Mouse (Mus musculus) kidney, embryonic 15.5 days (tissue): ENCODE data around the gene Dpf2. TPM values are rescaled to one million over a fixed set of nuclear protein-coding genes. Genes with fewer than 3 reads are reported as not detected.
A peak's percentile ranks its signal among the peaks of the same experiment; 100 is the strongest.

Experiments
- ATAC-seq: fragments of 200-750 bp; cut with Nextera tagmentation; replicated peaks from 2 replicates; pipeline ENCODE4 v1.8.0; 2017; ENCODE audit warnings: moderate TSS enrichment; ENCODE audit not compliant: low FRiP score
- H3K27ac ChIP-seq: fragments of 300-500 bp; sonication (generic); 2 replicates; pipeline ENCODE4 v1.5.1; 2015; ENCODE audit warnings: mild to moderate bottlenecking, inconsistent platforms
- H3K27me3 ChIP-seq: fragments of 300-500 bp; sonication (generic); 2 replicates; pipeline ENCODE4 v1.6.1; 2015; ENCODE audit warnings: inconsistent platforms
- H3K36me3 ChIP-seq: fragments of 300-500 bp; sonication (generic); 2 replicates; pipeline ENCODE4 v1.6.1; 2015; ENCODE audit warnings: inconsistent platforms
- H3K4me1 ChIP-seq: fragments of 300-500 bp; sonication (generic); 2 replicates; pipeline ENCODE4 v1.6.1; 2015; ENCODE audit warnings: inconsistent platforms
- H3K4me2 ChIP-seq: fragments of 300-500 bp; sonication (generic); 2 replicates; pipeline ENCODE4 v1.6.1; 2015; ENCODE audit warnings: moderate library complexity, mild to moderate bottlenecking, inconsistent platforms
- H3K4me3 ChIP-seq: fragments of 300-500 bp; sonication (generic); replicated peaks from 2 replicates; pipeline ENCODE4 v1.5.1; 2015; ENCODE audit warnings: mild to moderate bottlenecking, inconsistent platforms
- H3K9ac ChIP-seq: fragments of 300-500 bp; sonication (generic); 2 replicates; pipeline ENCODE4 v1.6.1; 2015; ENCODE audit warnings: mild to moderate bottlenecking, inconsistent platforms
- H3K9me3 ChIP-seq: fragments of 300-500 bp; sonication (generic); replicated peaks from 2 replicates; pipeline ENCODE4 v1.6.1; 2016; ENCODE audit warnings: inconsistent platforms
- WGBS: fragments of 180-500 bp; shearing (Covaris S2); methylation state at CpG from one replicate; pipeline ENCODE4 v1.1.7; 2015; ENCODE audit warnings: mixed read lengths; 5-methylcytosine and 5-hydroxymethylcytosine counted together
- polyA plus RNA-seq: library from polyadenylated mRNA; unstranded; fragments of >200 nt; fragmentation: Nextera tagmentation; extraction: Ambion mirVana; gene quantifications from 2 replicates; pipeline ENCODE4 v1.2.1, GENCODE M21; 2015

Dpf2 gene
- polyA plus RNA-seq, 1 experiment from 2014 or later = 178 TPM

DNA sequence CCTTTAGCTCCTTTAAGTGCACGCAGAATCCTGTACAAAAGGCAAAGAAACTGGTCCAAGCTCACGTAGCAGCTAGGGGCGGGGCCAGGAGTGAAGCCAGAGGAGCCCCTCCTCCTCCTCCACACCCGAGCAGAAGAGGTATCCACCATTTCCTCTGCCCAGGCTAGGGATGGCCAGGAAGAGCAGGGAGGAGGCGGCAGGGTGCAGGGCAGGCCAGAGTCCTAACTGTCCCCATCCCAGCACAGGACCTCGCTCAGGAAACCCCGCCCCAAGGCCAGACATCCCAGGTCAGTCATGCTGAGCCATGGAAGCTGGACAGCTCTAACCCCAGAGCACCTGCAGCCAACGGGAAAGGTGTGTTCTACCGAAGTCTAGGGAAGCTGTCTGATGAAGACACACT is 8.9 kb upstream of the Dpf2 start:
- Histone ChIP-seq H3K36me3 (peaks cover 39% of the 10 kb centered on the region), H3K4me3 (peak overlapping the region; percentile 53), H3K27me3 (peaks cover 4% of the 10 kb centered on the region; the same call in 1 of the 2 replicates), H3K27ac (peak overlapping the region; percentile 56), H3K4me2 (peak overlapping the region; percentile 74), H3K9me3 (no peaks in the 10 kb centered on the region), H3K9ac (0 out of 2 replicates have a peak overlapping the region, but pooled peaks have one; percentile 21), H3K4me1 (peaks cover 41% of the 10 kb centered on the region)
- WGBS = 14% methylated on average over 9 of the region's 9 CpGs
- ATAC-seq = 0 out of 2 replicates have a peak, but pooled peaks have one; percentile 19

- no peaks in the 10 kb centered on the region for H3K9me3 ChIP-seq
- peaks cover 32% of the 10 kb centered on the region for H3K4me1 ChIP-seq
- no peaks in the 10 kb centered on the region for H3K27me3 ChIP-seq
- under 1% methylated on average over 59 of the region's 59 CpGs for WGBS
- peak overlapping the region; percentile 71 for H3K4me2 ChIP-seq
- peak overlapping the region; percentile 97 for H3K9ac ChIP-seq
- peak overlapping the region; percentile 94 for H3K27ac ChIP-seq
- peaks cover 32% of the 10 kb centered on the region for H3K36me3 ChIP-seq
- peak overlapping the region; percentile 98 for H3K4me3 ChIP-seq
- peak; percentile 95 for ATAC-seq
Observed at GRCm38 (mm10) chr19:5912103-5913006, 455 bp downstream of the Dpf2 start.

DNA sequence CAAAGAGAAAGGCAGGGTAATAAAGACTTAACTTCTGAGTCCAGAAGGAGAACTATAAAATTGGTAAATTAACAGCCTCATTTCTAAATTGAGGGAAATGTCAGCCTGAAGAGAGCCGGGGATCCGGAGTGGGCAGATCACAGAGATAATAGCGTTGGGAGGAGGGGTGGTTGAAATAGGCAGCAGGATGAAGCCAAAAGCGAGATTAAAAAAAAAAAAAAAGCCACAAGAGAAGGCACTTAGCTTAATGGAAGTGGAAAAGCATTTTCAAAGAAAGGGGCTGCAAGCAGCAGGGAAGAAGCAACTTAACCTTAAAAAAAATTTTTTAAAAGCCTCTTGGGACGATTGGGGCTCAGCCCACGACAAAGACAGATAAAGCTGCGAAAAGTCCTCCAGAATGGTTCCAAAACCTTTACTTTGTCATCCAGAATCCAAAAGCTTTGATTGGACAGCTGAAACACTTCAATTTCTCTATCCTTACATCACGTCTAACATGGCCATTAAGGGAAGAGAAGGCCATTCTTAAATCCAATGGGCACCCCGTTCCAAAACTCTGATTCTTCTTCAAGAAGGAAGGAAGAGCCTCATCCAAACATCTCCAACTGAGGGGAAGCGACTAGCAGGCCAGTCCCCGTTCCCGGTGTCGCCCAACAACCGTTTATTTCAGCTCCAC is 1.2 kb downstream of the Dpf2 start:
- Histone ChIP-seq H3K9me3 (no peaks in the 10 kb centered on the region), H3K27me3 (no peaks in the 10 kb centered on the region), H3K4me3 (peak overlapping the region; percentile 98), H3K36me3 (peaks cover 32% of the 10 kb centered on the region), H3K4me2 (peak overlapping the region; percentile 71), H3K27ac (peak overlapping the region; percentile 94), H3K4me1 (peaks cover 32% of the 10 kb centered on the region), H3K9ac (peak overlapping the region; percentile 97)
- WGBS = 3% methylated on average over 14 of the region's 14 CpGs
- no peak for ATAC-seq

DNA sequence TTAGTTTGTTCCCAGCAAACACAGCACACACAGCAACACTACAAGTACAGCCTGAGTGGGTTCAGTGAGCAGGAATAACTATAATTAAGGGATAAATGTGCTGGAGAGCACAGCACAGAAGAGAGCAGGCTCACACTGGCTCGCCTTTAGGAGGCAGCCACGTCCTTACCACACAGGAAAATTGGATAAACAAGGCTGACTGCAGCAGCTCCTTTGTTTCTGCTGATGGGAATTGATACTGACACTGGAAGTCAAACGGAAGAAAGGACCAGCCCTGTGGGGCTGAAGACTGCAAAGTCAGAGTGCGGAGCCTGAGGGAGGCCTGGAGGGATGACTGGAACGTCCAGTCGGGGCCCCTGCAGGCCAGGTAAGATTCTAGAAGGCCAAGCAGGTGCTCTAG is 2.6 kb downstream of the Dpf2 start:
- H3K27me3 ChIP-seq = no peaks in the 10 kb centered on the region
- WGBS = 48% methylated on average over 6 of the region's 6 CpGs
- no peak for ATAC-seq
- no peak overlapping the region for H3K9ac ChIP-seq
- peak overlapping the region; percentile 71 for H3K4me2 ChIP-seq
- H3K4me1 ChIP-seq = peaks cover 32% of the 10 kb centered on the region
- peaks cover 34% of the 10 kb centered on the region for H3K36me3 ChIP-seq
- no peaks in the 10 kb centered on the region for H3K9me3 ChIP-seq
- H3K27ac ChIP-seq = peak overlapping the region; percentile 59; the same call in 1 of the 2 replicates
- H3K4me3 ChIP-seq = peak overlapping the region; percentile 98; the same call in 1 of the 2 replicates

DNA sequence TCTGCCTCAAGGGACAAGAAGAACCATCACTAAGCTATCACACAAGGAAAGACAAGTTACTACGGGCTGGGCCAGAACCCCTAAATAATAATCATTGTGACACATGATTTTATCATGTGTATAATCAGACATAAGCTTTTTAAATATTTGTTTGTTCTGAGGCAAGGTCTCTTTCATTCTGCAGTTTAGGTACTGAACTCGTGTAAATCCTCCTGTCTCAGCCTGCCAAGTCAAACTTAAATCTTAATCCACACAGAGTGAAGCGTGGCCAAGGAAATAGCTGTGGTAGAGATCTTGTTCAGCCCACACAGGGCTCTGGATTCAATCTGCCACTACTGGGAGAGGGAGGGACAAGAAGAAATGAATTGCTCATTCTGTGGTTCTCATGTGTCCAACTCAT is 5.5 kb downstream of the Dpf2 start:
- H3K4me3 ChIP-seq = no peak overlapping the region
- 86% methylated on average over 3 of the region's 3 CpGs for WGBS
- H3K27ac ChIP-seq = no peak overlapping the region
- ATAC-seq = no peak
- H3K4me1 ChIP-seq = peaks cover 21% of the 10 kb centered on the region
- H3K36me3 ChIP-seq = peaks cover 58% of the 10 kb centered on the region
- H3K27me3 ChIP-seq = no peaks in the 10 kb centered on the region
- no peaks in the 10 kb centered on the region for H3K9me3 ChIP-seq
- H3K4me2 ChIP-seq = no peak overlapping the region
- no peak overlapping the region for H3K9ac ChIP-seq

DNA sequence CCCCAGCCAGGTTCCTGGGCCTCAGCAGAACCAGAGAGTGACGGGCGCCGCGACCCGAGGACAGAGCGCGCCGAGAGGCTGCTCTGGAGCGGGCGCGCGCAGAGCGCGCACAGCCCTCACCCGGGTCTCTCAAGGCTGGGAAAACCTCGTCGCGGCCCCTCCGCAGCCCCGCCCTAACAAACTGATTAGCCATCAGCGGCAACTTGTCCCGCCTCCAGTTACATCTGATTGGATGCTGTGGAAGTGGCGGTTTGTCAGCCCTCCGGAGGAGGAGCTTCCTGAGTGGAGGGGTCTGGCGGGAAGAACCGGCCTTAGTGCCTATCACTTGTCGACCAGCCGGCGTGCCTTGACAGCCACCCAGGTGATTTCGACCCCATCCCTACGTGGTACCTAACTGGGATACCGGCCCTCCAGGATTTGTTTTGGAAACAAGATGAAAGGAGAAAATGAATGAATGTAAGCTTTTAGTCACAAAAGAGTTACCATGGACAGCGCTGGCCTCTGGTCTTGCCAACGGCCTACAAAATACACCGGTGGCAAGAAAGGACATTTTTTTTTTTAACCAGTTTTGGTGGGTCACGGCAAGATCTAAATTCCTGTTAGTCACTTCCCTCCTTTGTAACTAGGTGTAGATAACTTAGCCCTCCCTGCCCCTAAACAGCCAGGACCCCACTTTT is 18.7 kb downstream of the Dpf2 start, which contains the start of gene Tigd3:
TSS of gene Tigd3 (minus strand) at position 148 of the 677 bp plus-strand sequence.
- Histone ChIP-seq H3K9me3 (no peaks in the 10 kb centered on the region), H3K9ac (peak within 1 kb of the TSS; percentile 70), H3K36me3 (peaks cover 44% of the 10 kb centered on the region), H3K4me1 (peaks cover 30% of the 10 kb centered on the region), H3K27ac (peak within 1 kb of the TSS; percentile 73), H3K27me3 (no peaks in the 10 kb centered on the region), H3K4me2 (peak within 1 kb of the TSS; percentile 90), H3K4me3 (peak within 1 kb of the TSS; percentile 59)
- 2% methylated on average over 36 of the region's 36 CpGs for WGBS
- ATAC-seq = peak; percentile 98

DNA sequence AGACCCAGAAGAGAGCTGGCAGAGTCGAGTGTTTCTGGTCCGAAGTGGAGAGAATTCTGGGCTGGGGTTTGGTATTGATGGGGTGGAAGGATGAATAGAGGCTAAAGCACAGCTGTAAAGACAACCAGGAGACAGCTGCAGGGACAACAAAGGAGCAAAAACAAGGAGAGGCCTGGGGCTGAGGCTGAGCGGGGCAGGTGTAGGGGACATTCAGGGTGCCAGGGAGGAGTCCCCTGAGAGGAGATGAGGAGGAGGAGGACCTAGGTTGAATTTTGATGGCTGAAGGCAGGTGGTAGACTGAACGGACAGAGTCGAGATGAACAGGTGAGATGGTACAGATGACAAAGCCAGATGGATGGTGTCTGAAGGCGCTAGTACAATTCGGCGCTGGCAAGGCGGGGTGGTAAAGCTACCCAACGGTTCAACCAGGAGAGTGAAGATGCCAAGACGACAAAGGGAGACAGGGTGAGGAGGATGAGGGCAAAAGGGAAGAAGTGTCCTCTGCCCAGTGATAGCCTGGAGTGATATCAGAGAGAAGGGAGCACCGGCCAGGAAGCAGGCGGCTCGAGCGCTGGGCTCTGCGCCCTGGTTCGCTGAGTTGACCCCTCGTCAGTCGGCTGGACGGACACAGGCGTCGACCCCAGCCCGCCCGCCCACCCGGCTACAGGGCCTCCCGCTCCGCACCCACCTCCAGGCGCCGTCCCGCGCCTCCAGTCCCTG is 19.4 kb downstream of the Dpf2 start:
- H3K27ac ChIP-seq = peak overlapping the region; percentile 73
- WGBS = 6% methylated on average over 31 of the region's 31 CpGs

DNA sequence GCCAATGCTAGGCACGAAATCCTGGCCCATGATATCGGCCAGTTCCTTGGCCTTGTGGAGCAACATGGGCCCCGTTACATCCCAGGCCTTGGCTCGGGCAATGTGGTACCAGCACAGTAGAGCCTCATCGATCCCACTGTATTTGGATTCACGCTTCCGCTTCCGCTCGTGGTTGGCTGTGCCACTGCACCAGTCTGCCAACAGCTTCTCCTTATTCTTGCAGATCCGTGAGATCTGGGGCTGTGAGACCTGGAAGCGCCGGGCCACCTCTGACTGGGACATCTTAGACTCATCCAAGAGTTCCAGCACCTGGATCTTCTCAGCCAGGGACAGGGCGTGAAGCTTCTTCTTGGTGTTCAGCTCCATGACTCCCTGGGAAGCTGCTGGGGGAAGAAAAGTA is 20.1 kb downstream of the Dpf2 start:
- no peak for ATAC-seq
- peak overlapping the region; percentile 70; the same call in 1 of the 2 replicates for H3K9ac ChIP-seq
- H3K4me3 ChIP-seq = peak overlapping the region; percentile 59
- H3K9me3 ChIP-seq = no peaks in the 10 kb centered on the region
- peaks cover 30% of the 10 kb centered on the region for H3K4me1 ChIP-seq
- 92% methylated on average over 13 of the region's 13 CpGs for WGBS
- no peak overlapping the region for H3K27ac ChIP-seq
- peak overlapping the region; percentile 90 for H3K4me2 ChIP-seq
- H3K36me3 ChIP-seq = peaks cover 34% of the 10 kb centered on the region
- no peaks in the 10 kb centered on the region for H3K27me3 ChIP-seq

More for the DNA sequence above, 19.4 kb downstream of the Dpf2 start:
- Histone ChIP-seq H3K36me3 (peaks cover 38% of the 10 kb centered on the region), H3K4me1 (peaks cover 30% of the 10 kb centered on the region), H3K9ac (peak overlapping the region; percentile 70), H3K9me3 (no peaks in the 10 kb centered on the region), H3K4me3 (peak overlapping the region; percentile 59), H3K4me2 (peak overlapping the region; percentile 90), H3K27me3 (no peaks in the 10 kb centered on the region)
- peak; percentile 0; the same call in 1 of the 2 replicates for ATAC-seq

DNA sequence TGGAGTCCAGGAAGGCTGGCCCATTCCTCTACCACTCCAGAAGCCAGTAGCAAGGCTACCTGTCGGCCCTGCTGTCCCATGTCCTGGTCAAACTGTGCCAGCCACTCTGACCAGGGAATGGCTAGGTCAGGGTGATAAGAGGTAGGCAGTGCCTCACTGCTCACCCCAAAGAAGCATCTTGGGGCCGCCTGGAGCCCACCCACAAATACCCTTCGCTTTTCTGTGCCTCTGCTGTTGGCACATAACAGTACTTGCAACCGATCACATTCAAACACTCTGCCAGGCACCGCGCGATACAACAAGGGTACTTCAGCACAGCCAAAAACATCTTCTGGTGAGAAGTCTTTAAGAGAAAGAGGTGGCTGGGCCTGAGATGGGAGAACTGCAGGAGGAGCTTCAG is 20.5 kb downstream of the Dpf2 start:
- ATAC-seq = no peak
- peaks cover 30% of the 10 kb centered on the region for H3K4me1 ChIP-seq

GRCm38 (mm10) chr19:5891521-5892258 is 21.1 kb downstream of the Dpf2 start:
- H3K27me3 ChIP-seq = no peaks in the 10 kb centered on the region
- peaks cover 30% of the 10 kb centered on the region for H3K4me1 ChIP-seq
- H3K9ac ChIP-seq = no peak overlapping the region
- H3K36me3 ChIP-seq = peaks cover 25% of the 10 kb centered on the region
- no peak overlapping the region for H3K4me2 ChIP-seq
- no peaks in the 10 kb centered on the region for H3K9me3 ChIP-seq
- no peak for ATAC-seq
- 93% methylated on average over 12 of the region's 12 CpGs for WGBS
- no peak overlapping the region for H3K27ac ChIP-seq
- no peak overlapping the region for H3K4me3 ChIP-seq

More for the DNA sequence above, 20.5 kb downstream of the Dpf2 start:
- Histone ChIP-seq H3K9ac (no peak overlapping the region), H3K36me3 (peaks cover 30% of the 10 kb centered on the region), H3K9me3 (no peaks in the 10 kb centered on the region), H3K27ac (no peak overlapping the region), H3K27me3 (no peaks in the 10 kb centered on the region), H3K4me2 (no peak overlapping the region), H3K4me3 (no peak overlapping the region)
- WGBS = 95% methylated on average over 7 of the region's 7 CpGs
